Mouse (Mus musculus): ENCODE measurements around the gene Them7. TPM values are rescaled to one million over a fixed set of nuclear protein-coding genes. Genes with fewer than 3 reads are reported as not detected.

Them7 gene
- total RNA-seq, 2 experiments from 2014 or later = 1.4 to 1.6 TPM

- DNase-seq = peak; percentile 83 to 85
- intact Hi-C loops (cut with DNase I) = no loop called here
Observed at GRCm38 (mm10) chr2:105399085-105399891, 175.2 kb downstream of the Them7 start, which contains the start of gene Rcn1. Gene Rcn1, minus strand, starts transcription at chr2:105399319.

- intact Hi-C loops (cut with DNase I) = no loop called here
- no peak for DNase-seq
Observed at GRCm38 (mm10) chr2:105400558-105400957, 176.4 kb downstream of the Them7 start.

- DNase-seq = no peak
- intact Hi-C loops (cut with DNase I) = no loop called here
Observed at GRCm38 (mm10) chr2:105402180-105402579, 178.1 kb downstream of the Them7 start.

- intact Hi-C loops (cut with DNase I) = no loop called here
- DNase-seq = peak; percentile 53 to 66
Observed at GRCm38 (mm10) chr2:105408511-105408910, 184.4 kb downstream of the Them7 start.

GRCm38 (mm10) chr2:105409253-105409652, 185.1 kb downstream of the Them7 start:
- intact Hi-C loops (cut with DNase I) = no loop called here

GRCm38 (mm10) chr2:105414309-105414708, 190.2 kb downstream of the Them7 start:
- intact Hi-C loops (cut with DNase I) = no loop called here
- no peak for DNase-seq

More at GRCm38 (mm10) chr2:105409253-105409652, 185.1 kb downstream of the Them7 start:
- no peak for DNase-seq

- intact Hi-C loops (cut with DNase I) = no loop called here
- no peak for DNase-seq
Observed at GRCm38 (mm10) chr2:105416046-105416659, 192.0 kb downstream of the Them7 start.

- DNase-seq = no peak
- intact Hi-C loops (cut with DNase I) = no loop called here
Observed at GRCm38 (mm10) chr2:105416660-105417348, 192.7 kb downstream of the Them7 start.

- DNase-seq = no peak
- intact Hi-C loops (cut with DNase I) = no loop called here
Observed at GRCm38 (mm10) chr2:105417663-105418062, 193.5 kb downstream of the Them7 start.

GRCm38 (mm10) chr2:105418629-105419227, 194.6 kb downstream of the Them7 start:
- intact Hi-C loops (cut with DNase I) = no loop called here
- DNase-seq = no peak

- DNase-seq = no peak
- intact Hi-C loops (cut with DNase I) = loop anchor here (5.0 kb wide), 2 partner anchors 60 to 170 kb away; no protein-coding TSS in a partner anchor
Observed at GRCm38 (mm10) chr2:105427447-105427846, 203.3 kb downstream of the Them7 start.

GRCm38 (mm10) chr2:105428029-105428428, 203.9 kb downstream of the Them7 start:
- intact Hi-C loops (cut with DNase I) = loop anchor here (1.0 to 5.0 kb wide), 3 partner anchors 61 to 171 kb away; no protein-coding TSS in a partner anchor
- DNase-seq = peak; percentile 77 to 85

- intact Hi-C loops (cut with DNase I) = loop anchor here (1.0 to 5.0 kb wide), 3 partner anchors 61 to 171 kb away; no protein-coding TSS in a partner anchor
- no peak for DNase-seq
Observed at GRCm38 (mm10) chr2:105428467-105428866, 204.3 kb downstream of the Them7 start.

Other genes starting within 250 kb of the Them7 start
- 100 to 1,000 TPM; 110 to 119 TPM for gene Eif3m, start 207.2 kb upstream of the Them7 start, total RNA-seq (2021)
- gene Gm11060, start 132.3 kb upstream of the Them7 start, total RNA-seq (2021) = not detected
- 10 to 100 TPM; 13.0 to 13.8 TPM for gene Wt1, start 97.8 kb upstream of the Them7 start, total RNA-seq (2021)
- 10 to 100 TPM; 30.7 to 31.0 TPM for gene Rcn1, start 175.0 kb downstream of the Them7 start, total RNA-seq (2021)

Data from heart, postnatal 14 days (tissue).